Mouse (Mus musculus) monocyte, adult 5-6 weeks (primary cell): Measurements from ENCODE around the gene Abca13. TPM values are rescaled to one million over a fixed set of nuclear protein-coding genes. Genes with fewer than 3 reads are reported as not detected.
A peak's percentile ranks its signal among the peaks of the same experiment; 100 is the strongest.
"Not testable (repeated sequence)": the region's sequence is repeated elsewhere in the genome, so short reads cannot be mapped to it uniquely, and the experiment has no call there.

Source experiments
- ATAC-seq: fragments of 153-309, 156-312 bp; replicated peaks from 2 replicates; pipeline ENCODE4 v1.8.0; 2017; ENCODE audit warnings: mild to moderate bottlenecking; ENCODE audit not compliant: low TSS enrichment, insufficient number of reproducible peaks, severe bottlenecking, poor library complexity, low FRiP score
- total RNA-seq: library from RNA; stranded (forward); fragments of 200-1000, 200-491, 200-594 nt; gene quantifications from 3 replicates; pipeline ENCODE4 v1.2.3, GENCODE M21; 2017

The Abca13 gene
- 0.10 to 0.29 TPM (median 0.11 TPM) in 3 replicates for total RNA-seq

DNA sequence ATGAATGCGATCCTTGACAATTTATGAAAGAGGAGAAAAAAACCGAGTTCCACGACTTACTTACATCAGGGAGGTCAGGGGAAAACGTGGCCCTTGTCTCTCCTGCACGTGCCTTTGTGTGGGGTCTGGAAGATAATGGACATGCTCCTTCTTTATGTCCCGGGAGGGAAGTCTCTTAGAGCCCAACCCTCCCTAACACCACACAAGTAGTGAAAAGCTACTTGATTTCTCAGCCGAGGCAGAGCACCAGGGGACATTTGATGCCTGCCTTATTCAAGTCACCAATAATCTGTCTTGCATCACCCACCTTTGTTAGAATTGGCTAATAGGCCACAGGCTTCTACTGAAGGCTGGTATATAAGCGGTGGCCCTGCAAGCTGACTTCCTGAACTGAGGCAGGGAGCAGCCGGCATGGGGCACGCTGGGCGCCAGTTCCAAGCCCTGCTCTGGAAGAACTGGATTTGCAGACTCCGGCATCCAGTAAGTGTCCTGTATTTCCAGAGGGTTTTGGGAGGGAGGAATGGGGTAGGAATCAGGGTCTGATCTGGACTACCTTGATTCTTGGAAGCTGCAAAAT lies at the start of gene Abca13:
Gene Abca13 (plus strand): TSS at position 388 of the 577 bp plus-strand sequence.
- ATAC-seq, result no peak

DNA sequence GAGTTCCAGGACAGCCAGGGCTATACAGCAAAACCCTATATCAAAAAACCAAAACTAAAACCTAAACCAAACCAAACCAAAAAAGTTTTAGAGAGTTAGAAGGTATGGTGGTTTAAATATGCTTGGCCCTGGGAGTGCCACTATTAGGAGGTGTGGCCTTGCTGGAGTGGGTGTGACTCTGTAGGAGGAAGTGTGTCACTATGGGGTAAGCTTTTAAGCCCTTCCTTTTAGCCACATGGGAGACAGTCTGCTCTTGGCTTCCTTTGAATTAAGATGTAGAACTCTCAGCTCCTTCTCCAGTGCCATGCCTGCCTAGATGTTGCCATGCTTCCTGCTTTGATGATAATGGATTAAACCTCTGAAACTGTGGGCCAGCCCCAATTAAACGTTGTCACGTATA lies 46.6 kb upstream of the Abca13 start:
- ATAC-seq, result no peak

DNA sequence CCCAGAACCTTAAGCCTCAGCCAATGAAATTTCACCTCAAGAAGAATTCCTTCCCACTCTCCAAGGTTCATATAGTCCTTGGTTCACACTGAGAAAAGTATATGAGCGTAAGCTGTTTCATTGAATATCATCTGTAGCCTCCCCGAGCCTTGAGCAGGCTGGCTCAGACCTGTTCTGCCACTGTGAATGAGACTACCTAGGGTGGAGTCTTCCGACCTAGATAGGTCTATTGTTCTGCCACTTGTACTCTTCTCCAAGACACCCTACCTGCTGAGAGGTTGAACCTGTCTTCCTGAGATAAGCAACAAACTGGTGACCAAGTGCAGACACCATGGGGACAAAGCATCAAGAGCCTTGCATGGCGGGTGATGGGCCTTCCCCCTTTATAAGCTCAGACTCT lies 45.6 kb upstream of the Abca13 start:
- no peak for ATAC-seq

DNA sequence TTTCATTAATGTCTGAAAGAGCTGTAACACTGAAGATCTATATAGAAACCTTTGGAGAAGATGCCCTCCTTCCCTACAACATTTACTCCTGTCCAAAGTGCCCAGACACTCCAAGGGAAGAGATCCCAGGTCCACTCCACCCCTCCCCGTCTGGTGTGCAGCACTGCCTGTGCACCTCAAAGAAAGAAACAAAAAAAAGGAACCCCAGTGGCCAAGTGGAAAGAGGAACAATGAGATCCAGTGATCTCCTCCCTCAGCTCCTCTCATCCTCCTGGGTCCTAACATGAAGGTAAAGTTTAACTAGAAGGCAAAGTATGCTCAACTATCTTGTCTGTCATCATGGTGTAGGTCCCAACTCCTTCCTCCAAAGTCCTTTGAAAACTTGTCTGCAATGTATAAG lies 45.1 kb upstream of the Abca13 start:
- ATAC-seq, result no peak

DNA sequence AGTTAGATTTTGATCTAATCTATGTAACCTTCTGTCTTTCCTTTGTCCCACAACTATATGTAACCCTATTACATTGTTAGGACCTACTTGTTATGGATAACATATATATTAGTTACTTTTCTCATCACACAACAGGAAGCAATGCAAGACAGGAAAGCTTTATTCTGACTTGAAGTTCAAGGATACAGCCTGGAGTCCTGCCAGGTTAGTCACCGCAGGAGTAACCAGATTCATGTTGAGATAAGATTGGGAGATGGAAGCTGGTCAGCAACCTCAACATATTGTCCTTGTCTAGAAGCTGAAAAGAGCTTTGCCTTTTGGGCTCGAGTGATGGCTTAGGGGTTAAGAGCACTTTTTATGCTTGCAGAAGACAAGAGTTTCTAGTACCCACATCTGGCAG lies 43.5 kb upstream of the Abca13 start:
- no peak for ATAC-seq

DNA sequence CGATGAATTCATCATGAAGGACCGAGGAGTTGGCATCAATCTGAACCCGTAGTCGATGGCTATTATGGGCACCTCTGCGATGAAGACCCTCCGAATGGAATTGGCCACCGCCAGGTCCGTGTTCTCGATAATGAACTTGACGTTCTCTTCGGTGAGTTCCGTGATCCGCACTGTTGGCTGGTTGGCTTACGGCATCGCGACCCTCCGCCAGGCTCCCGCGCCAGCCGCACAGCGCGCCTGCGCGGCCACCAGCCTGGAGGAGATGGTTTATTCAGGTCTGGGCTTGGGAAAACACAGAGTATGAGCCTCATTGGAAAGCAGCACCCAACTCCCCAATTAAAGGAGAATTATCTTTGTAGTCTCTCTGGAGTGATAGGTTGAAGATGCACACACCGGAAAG lies 41.3 kb upstream of the Abca13 start:
- not testable (repeated sequence) for ATAC-seq

DNA sequence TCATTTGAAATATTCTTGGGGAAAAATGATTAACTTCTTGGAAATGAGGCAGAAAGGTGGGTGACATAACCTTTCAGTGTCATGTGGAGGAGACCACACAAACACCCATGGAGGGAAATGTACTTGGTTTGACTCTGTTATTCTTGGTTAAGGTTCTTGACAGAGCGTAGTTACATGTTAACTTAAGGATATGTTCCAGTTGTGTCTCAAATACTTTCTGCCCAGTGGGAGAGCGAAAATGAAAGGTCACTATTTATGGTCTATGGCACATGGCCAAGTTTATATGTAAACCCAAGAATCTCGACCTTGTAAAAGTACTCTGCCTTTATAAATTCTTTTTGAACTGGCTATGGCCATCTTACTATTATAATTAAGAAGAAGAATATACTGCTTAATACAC lies 31.8 kb upstream of the Abca13 start:
- ATAC-seq, result no peak

DNA sequence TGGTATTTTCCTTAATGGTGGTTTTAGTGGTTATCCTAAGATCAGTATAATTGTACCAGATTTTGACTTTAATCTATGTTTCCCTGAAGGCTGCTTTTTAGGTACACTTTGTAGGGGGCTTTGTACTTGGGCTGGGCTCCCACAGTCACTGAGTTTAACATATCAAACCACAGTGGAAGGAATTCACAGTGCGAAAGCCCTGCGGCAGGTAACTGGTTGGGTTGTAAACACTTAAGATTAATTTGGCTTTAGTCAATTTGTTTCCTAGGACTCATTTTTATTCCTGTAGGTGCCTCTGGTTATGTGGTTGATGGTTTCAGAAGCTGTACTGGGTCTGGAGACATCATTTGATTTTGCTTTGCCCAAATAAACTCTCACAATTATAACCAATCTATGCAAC lies 24.4 kb upstream of the Abca13 start:
- no peak for ATAC-seq

DNA sequence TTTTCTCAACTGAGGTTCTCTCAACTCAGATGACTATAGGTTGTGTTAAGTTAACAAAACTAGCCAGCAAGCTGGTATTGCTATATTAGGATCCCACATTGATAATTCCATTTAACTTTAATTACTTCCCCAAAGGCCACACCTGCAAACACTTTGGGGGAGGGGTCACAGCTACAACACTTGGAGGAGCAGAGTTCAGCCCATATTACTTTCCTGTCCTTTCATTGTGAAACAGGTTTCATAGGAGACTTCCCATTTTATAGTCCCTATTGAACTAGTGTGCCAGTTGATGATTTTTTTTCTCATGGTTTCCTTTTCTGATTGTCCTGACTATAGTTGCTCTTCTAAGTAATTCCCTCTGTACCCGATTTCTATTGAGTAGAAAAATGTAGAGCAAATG lies 10.3 kb upstream of the Abca13 start:
- ATAC-seq, result no peak

DNA sequence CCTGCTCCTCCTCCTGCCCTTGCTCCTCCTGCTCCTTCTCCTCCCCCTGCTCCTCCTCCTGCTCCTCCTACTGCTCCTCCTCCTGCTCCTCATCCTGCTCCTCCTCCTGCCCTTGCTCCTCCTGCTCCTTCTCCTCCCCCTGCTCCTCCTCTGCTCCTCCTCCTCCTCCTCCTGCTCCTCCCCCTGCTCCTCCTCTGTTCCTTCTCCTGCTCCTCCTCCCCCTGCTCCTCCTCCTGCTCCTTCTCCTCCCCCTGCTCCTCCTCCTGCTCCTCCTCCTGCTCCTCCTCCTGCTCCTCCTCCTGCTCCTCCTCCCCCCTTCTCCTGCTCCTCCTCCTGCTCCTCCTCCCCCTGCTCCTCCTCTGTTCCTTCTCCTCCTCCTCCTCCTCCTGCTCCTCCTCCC lies 2.3 kb upstream of the Abca13 start:
- peak; percentile 35; the same call in 1 of the 2 replicates for ATAC-seq

DNA sequence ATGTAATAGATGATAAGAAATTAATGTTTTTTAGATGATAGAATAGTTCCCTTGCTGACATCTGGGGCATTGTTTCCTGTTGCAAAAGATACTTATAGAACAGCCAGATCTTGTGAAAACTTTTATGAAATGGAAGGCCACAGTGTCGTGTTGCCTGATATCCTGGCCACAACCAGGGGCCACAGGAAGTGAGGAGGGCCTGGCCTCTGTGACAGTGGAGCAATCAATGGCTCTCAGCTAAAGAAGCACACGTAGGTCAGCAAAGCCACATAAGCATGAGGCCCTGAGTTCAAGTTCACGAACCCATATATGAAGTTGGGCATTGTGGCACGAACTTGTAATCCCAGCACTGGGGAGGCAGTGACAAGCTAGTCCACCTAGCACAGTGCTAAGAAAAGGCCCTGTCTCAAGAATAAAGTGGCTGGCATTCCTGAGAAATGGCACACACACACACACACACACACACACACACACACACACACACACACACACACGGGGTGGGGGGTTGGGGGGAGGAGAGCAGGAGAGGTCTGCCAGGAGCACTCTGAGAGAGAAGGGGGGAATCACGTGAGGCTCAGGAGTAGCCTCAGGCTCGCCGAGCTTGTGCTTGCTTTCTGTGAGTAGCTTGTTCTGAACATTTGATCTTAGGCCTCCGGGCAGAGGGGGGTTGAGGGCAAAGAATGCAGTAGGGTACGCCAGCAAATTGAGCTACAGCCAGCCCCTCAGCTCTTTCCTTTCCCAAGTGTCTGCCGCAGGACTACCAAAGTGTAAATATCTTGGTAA lies 779 bp upstream of the Abca13 start:
- no peak for ATAC-seq

DNA sequence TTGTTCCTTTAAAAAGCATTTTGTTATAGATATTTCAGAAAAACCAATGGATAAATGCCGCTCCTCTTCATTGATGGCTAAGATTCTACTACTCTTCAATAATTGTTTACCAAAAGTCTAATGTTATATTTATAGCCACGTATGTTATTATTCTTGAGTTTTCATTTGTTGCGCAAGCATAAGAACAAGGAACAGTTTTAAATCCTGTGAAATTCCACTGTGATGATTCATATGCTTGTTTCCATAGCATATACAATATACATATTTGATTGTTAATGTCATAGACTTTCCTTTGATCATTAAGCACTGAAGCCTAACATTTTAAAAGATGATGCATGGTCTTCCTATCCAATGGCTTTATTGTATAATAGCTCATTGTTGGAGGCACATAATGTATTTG lies 3.1 kb downstream of the Abca13 start:
- no peak for ATAC-seq

DNA sequence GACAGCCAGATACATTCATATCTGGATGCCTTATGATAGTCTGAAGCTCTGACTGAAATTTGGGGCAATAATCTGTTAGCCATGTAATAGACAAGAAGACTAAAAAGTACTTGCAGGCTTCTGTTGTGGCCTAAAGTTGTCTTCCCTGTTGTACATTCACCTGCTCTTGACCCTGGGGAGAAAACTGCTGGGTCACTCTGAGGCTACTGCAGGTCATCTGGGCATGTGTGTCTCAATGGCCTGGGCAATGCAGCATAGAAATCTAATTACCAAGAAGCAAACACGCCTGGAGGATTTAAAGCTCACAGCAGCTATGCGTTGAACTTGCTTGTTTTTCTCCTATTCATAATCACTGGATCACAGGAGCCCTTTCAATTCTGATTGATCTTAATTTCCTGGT lies 8.1 kb downstream of the Abca13 start:
- no peak for ATAC-seq

DNA sequence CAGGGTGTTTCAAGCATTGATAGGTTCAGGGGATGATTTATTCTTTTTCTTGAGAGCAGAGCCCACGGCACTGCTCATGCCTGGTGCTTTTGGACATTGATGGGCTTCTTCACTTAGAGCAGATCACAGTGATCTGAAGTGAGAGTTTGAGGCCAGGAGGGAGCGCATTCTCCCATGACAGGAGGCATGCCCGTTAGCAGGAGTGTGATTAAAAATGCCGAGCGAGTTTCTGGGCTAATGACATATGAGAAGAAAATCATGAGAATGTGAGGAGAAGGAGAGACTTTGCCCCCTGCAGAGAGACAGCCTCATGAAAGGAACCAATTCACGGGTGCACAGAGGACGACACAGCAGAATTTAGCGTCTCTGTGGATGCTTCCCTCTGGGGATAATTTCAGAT lies 19.0 kb downstream of the Abca13 start:
- no peak for ATAC-seq

DNA sequence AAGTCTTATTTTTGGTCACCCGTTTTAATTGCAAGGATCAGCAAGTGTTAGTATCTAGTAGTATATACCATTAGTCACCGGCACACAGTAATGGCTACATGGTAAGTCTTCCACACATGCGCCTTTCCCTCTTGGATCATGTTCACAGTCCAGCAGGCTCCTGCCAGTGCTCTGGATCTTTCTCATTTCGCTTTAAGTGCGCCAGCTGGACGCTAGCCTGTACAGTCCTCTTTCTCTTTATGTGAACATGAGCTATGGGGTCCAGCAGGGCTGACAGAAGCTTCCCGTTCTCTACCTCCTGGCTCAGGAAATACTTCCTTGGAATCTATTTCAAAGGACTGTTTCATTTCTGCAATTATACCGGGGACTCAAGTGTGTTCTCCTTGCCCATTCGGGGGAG lies 21.8 kb downstream of the Abca13 start:
- ATAC-seq, result no peak

DNA sequence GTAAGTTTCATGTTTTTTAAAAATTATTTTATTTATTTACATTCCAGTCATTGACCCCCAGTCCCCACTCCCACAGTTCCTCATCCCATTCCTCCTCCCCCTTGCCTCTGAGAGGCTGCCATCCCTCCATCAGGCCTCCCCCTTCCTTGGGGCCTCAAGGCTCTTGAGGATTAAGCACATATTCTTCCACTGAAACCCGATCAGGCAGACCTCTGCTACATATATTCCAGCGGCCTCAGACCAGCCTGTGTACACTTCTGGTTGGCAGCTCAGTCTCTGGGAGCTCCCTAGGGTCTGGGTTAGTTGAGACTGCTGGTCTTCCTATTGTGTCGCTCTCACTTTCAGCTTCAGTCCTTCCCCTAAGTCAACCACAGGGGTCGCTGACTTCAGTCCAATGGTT lies 24.5 kb downstream of the Abca13 start:
- no peak for ATAC-seq

DNA sequence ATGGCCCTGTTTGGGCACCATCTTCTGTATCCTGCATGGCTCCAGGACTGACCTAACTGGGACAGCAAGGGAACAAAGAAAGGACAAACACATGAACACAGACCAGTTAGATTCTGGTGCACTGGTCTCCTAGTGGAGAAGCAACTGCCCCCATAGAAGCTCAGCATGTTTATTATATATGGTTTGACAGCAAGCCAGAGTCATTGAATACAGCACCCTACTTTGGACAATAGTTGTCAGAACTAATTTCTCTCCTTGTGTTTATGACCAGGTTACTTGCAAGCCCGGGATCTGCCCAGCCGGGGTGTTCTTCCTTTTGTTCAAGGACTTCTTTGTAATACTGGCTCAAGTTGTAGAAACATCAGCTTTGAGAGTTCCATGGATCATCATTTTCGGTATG lies 28.8 kb downstream of the Abca13 start:
- no peak for ATAC-seq

DNA sequence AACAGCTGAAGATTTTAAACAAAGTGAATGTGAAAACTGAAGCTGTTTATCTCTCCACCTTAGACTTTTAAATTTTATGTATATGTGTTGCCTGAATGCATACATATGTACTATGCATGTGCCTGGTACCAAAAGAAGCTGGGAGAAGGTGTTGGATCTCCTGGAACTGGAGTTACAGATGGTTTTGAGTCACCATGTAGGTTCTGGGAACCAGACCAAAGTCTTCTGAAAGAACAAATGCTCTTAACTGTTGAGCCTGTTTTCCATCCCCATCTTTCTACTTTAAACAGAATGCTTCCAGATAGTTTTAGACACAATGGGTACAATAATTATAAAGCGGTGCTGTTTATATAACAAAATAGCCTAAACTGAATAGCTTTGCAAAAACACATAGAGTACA lies 29.9 kb downstream of the Abca13 start:
- no peak for ATAC-seq

DNA sequence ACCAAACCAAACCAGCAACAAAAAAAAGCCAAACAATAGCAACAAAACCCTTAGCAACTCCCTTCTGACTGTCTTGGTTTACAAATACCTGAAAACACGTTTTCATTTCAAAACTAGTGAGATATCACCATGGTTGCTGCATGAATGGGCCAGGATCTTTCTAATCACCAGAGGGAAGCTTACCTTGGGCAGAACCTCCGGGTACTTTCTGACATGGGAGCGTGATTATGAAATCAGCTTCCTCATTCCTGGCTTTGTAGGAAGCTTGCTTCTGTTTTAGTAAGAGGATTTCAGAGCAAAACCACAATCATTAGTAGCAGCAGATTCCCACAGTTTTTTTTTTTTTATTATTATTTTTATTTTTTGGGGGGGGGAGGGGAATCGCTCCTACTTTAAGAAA lies 34.7 kb downstream of the Abca13 start:
- no peak for ATAC-seq

DNA sequence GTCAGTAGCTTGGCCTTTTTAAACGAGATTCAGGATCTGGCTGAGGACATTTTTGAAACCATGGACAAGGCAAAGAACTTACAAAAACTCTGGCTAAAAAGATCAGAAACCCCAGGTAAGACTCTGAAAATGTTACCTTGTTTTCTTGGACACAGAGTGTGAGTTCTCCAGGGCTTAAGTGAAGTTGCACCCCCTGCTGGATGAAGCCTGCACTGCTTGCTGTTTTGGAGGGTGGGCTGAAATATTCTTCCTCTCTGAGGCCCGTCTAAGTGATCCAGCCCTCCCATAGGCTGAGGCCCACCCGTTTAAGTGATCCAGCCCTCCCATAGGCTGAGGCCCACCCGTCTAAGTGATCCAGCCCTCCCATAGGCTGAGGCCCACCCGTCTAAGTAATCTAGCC lies 57.9 kb downstream of the Abca13 start:
- ATAC-seq, result not testable (repeated sequence)

DNA sequence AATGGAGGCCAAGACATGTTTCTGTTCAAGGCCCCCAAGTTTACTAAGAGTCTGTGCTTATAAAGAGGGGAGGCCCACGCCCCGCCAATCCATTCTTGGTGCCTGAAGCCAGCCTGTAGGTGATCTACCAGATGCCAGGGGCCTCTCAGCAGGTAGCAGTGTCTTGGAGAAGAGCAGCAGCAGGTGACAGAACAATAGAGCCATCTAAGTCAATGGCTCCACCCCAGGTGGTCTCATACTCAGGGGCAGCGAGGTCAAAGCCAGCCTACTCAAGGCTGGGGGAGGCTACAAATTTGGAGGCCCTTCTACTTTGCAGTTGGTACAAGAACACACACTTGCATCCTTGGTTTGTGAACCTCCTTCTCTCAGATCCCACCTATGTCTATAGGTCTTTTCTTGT lies 71.3 kb downstream of the Abca13 start:
- ATAC-seq, result not testable (repeated sequence)
